Mouse (Mus musculus) kidney, postnatal 0 days (tissue): ENCODE results near the gene Akap2. TPM values are rescaled to one million over a fixed set of nuclear protein-coding genes. Genes with fewer than 3 reads are reported as not detected.

Experiments
- ATAC-seq: fragments of 200-750 bp; cut with Nextera tagmentation; replicated peaks from 2 replicates; pipeline ENCODE4 v1.8.0; 2017; ENCODE audit warnings: low read depth, moderate number of reproducible peaks, moderate TSS enrichment, moderate library complexity; ENCODE audit not compliant: low FRiP score
- DNase-seq: peaks from one replicate; pipeline ENCODE4 v3.0.0-alpha.2; 2016; ENCODE audit warnings: low spot score
- H3K27ac ChIP-seq: fragments of 300-500 bp; sonication (generic); 2 replicates; pipeline ENCODE4 v1.5.1; 2014; ENCODE audit warnings: mild to moderate bottlenecking
- H3K27me3 ChIP-seq: fragments of 300-500 bp; sonication (generic); 2 replicates; pipeline ENCODE4 v1.6.1; 2014; ENCODE audit warnings: low read length, mixed read lengths; ENCODE audit not compliant: insufficient read depth
- H3K36me3 ChIP-seq: fragments of 300-500 bp; sonication (generic); 2 replicates; pipeline ENCODE4 v1.6.1; 2014; ENCODE audit warnings: low read length, mixed read lengths; ENCODE audit not compliant: insufficient read depth
- H3K4me1 ChIP-seq: fragments of 300-500 bp; sonication (generic); replicated peaks from 2 replicates; pipeline ENCODE4 v1.6.1; 2014; ENCODE audit warnings: antibody characterized with exemption, low read length, mixed read lengths; ENCODE audit not compliant: insufficient read depth
- H3K4me2 ChIP-seq: fragments of 300-500 bp; sonication (generic); 2 replicates; pipeline ENCODE4 v1.6.1; 2014; ENCODE audit warnings: mild to moderate bottlenecking, low read length, moderate library complexity, mixed read lengths
- H3K4me3 ChIP-seq: fragments of 300-500 bp; sonication (generic); replicated peaks from 2 replicates; pipeline ENCODE4 v1.5.1; 2014; ENCODE audit warnings: low read depth, low read length
- H3K9ac ChIP-seq: fragments of 300-500 bp; sonication (generic); 2 replicates; pipeline ENCODE4 v1.6.1; 2014; ENCODE audit warnings: low read depth, low read length
- H3K9me3 ChIP-seq: fragments of 300-500 bp; sonication (generic); replicated peaks from 2 replicates; pipeline ENCODE4 v1.6.1; 2016; ENCODE audit warnings: low read length, inconsistent platforms, mixed read lengths
- CTCF ChIP-seq: IDR thresholded peaks from 2 replicates; pipeline ENCODE4 v1.5.1; 2016; ENCODE audit warnings: antibody characterized with exemption, low read depth, mild to moderate bottlenecking, moderate library complexity
- WGBS: fragments of 180-500 bp; shearing (Covaris S2); extraction: QIAGEN DNeasy Blood & Tissue Kit; methylation state at CpG from one replicate; pipeline ENCODE4 v1.1.7; 2014; 5-methylcytosine and 5-hydroxymethylcytosine counted together
- polyA plus RNA-seq: library from polyadenylated mRNA; unstranded; fragments of >200 nt; fragmentation: Nextera tagmentation; extraction: Ambion mirVana; gene quantifications from 2 replicates; pipeline ENCODE4 v1.2.1, GENCODE M21; 2015

Akap2 gene
- polyA plus RNA-seq, 1 experiment from 2014 or later: 20.5 TPM

DNA sequence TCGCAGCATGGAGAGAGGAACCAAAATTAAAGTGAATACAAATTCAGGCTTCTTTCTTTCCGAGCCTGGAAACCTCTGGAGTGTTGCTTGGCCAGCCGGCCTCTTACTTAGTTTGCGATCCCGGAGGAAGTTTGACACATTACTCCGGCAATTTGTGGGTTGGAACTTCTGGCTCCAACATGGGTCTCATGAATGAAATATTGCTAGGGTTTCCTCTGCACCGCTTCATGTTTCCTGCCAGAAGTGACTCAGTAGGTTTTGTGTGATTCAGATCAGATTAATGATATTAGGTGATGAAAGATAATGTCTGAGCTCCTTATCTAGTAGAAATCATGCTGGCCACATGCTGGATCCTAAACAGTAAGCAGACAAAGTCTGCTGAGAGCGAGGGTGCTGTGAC is 144.4 kb downstream of the Akap2 start:
- H3K9me3 ChIP-seq: no peaks in the 10 kb centered on the region
- peak overlapping the region; percentile 23; the same call in 1 of the 2 replicates for H3K4me2 ChIP-seq
- H3K9ac ChIP-seq: no peak overlapping the region
- ATAC-seq (no peak), DNase-seq (peak; percentile 83)
- H3K4me1 ChIP-seq: 0 out of 2 replicates have a peak, but pooled peaks cover 18% of the 10 kb centered on the region
- 27% methylated on average over 8 of the region's 8 CpGs for WGBS
- no peak overlapping the region for H3K4me3 ChIP-seq
- no peak for TF ChIP-seq CTCF
- H3K27me3 ChIP-seq: no peaks in the 10 kb centered on the region
- H3K27ac ChIP-seq: peak overlapping the region; percentile 54
- peaks cover 4% of the 10 kb centered on the region; the same call in 1 of the 2 replicates for H3K36me3 ChIP-seq

DNA sequence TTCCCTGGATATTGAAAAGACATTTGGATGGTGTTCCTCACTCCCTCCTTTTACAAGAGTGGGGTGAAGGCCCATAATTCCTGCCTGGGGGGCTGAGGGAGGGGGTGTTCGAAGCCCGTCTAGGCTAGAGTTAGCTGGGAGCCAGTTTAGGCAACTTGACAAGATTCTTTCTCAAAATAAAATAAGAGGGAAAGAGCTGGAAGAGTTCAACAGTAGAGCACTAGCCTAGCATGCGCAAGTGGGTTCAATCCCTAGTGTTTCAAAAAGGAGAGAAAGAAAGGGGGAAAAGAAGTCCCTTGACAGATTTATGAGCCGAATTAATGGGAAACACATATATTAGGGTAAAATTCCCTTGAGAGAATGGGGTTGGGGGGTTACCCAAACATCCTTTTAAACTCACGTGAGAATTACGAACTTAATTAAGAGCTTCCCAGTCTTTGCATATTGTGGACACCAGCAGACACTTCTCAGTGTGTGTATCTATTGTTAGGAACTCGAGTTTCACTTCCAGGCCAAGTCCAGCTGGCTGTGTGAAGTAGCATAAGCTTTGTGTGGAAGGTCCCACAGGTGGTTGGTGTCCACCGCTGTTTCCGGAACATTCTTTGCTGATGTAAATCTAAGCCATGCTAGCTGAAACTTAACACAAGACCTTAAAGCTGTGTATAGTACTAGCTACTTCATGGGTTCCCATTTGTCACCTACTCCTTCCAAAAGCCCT is 145.0 kb downstream of the Akap2 start:
- no peaks in the 10 kb centered on the region for H3K9me3 ChIP-seq
- H3K36me3 ChIP-seq: no peaks in the 10 kb centered on the region; the same call in 1 of the 2 replicates
- no peak overlapping the region for H3K4me3 ChIP-seq
- H3K4me1 ChIP-seq: peaks cover 24% of the 10 kb centered on the region; the same call in 1 of the 2 replicates
- peak overlapping the region; percentile 54 for H3K27ac ChIP-seq
- ATAC-seq (no peak; the same call in 1 of the 2 replicates), DNase-seq (peak; percentile 66)
- H3K27me3 ChIP-seq: no peaks in the 10 kb centered on the region
- 33% methylated on average over 9 of the region's 9 CpGs for WGBS
- TF ChIP-seq CTCF: no peak
- H3K4me2 ChIP-seq: peak overlapping the region; percentile 23; the same call in 1 of the 2 replicates
- no peak overlapping the region for H3K9ac ChIP-seq

GRCm38 (mm10) chr4:57866088-57866487 is 148.6 kb downstream of the Akap2 start:
- no peaks in the 10 kb centered on the region for H3K36me3 ChIP-seq
- 0 out of 2 replicates have a peak overlapping the region, but pooled peaks have one; percentile 19 for H3K27ac ChIP-seq
- 15% methylated on average over 2 of the region's 2 CpGs for whole genome bisulfite sequencing

GRCm38 (mm10) chr4:57866990-57867389 is 149.5 kb downstream of the Akap2 start:
- 42% methylated on average over 9 of the region's 9 CpGs for WGBS
- no peak overlapping the region for H3K27ac ChIP-seq
- H3K36me3 ChIP-seq: no peaks in the 10 kb centered on the region
- H3K4me2 ChIP-seq: no peak overlapping the region
- ATAC-seq (no peak), DNase-seq (peak; percentile 51)
- H3K4me1 ChIP-seq: peaks cover 25% of the 10 kb centered on the region; the same call in 1 of the 2 replicates
- no peak overlapping the region for H3K9ac ChIP-seq
- TF ChIP-seq CTCF: no peak
- no peaks in the 10 kb centered on the region for H3K27me3 ChIP-seq
- no peaks in the 10 kb centered on the region for H3K9me3 ChIP-seq
- H3K4me3 ChIP-seq: no peak overlapping the region

More at GRCm38 (mm10) chr4:57866088-57866487, 148.6 kb downstream of the Akap2 start:
- TF ChIP-seq CTCF: no peak
- DNase-seq: peak; percentile 67
- ATAC-seq: no peak
- Histone ChIP-seq H3K9me3 (no peaks in the 10 kb centered on the region), H3K4me3 (no peak overlapping the region), H3K9ac (no peak overlapping the region), H3K4me1 (peaks cover 25% of the 10 kb centered on the region; the same call in 1 of the 2 replicates), H3K27me3 (no peaks in the 10 kb centered on the region), H3K4me2 (no peak overlapping the region)

DNA sequence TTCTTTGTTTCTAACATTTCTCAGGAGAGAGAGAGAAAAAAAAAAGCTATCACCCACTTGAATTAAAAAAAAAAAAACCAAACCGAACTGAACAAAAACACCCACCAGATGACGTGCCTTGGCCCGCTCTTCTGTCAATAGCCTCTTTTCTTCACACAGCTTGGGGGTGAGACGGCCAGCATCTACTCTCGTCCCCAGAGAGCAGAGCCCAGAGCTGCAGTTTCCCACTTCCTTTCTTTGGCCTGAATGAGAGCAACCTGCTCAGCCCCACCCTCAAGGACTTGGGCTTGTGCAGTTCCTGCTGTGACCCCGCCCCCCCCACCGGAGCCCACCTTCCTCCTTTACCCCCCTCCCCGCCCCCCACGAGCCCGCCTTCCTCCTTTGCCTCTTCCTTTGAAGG is 150.0 kb downstream of the Akap2 start:
- no peak for ATAC-seq

GRCm38 (mm10) chr4:57879137-57879536 is 161.7 kb downstream of the Akap2 start:
- Histone ChIP-seq H3K27me3 (no peaks in the 10 kb centered on the region), H3K4me1 (0 out of 2 replicates have a peak, but pooled peaks cover 4% of the 10 kb centered on the region), H3K9me3 (no peaks in the 10 kb centered on the region), H3K4me3 (no peak overlapping the region), H3K27ac (no peak overlapping the region), H3K9ac (no peak overlapping the region), H3K36me3 (no peaks in the 10 kb centered on the region), H3K4me2 (no peak overlapping the region)
- WGBS: 93% methylated on average over 5 of the region's 5 CpGs
- DNase-seq: no peak
- ATAC-seq: no peak
- TF ChIP-seq CTCF: no peak

More for the DNA sequence above, 150.0 kb downstream of the Akap2 start:
- no peaks in the 10 kb centered on the region for H3K9me3 ChIP-seq
- no peak overlapping the region for H3K4me2 ChIP-seq
- no peaks in the 10 kb centered on the region for H3K36me3 ChIP-seq
- no peak overlapping the region for H3K9ac ChIP-seq
- H3K4me1 ChIP-seq: peaks cover 20% of the 10 kb centered on the region; the same call in 1 of the 2 replicates
- no peaks in the 10 kb centered on the region for H3K27me3 ChIP-seq
- DNase-seq: no peak
- no peak overlapping the region for H3K27ac ChIP-seq
- TF ChIP-seq CTCF: no peak
- H3K4me3 ChIP-seq: no peak overlapping the region
- 42% methylated on average over 10 of the region's 10 CpGs for WGBS
